Comparison of ENCODE assay signal across 13 mouse cellular contexts in the genomic region with DNA sequence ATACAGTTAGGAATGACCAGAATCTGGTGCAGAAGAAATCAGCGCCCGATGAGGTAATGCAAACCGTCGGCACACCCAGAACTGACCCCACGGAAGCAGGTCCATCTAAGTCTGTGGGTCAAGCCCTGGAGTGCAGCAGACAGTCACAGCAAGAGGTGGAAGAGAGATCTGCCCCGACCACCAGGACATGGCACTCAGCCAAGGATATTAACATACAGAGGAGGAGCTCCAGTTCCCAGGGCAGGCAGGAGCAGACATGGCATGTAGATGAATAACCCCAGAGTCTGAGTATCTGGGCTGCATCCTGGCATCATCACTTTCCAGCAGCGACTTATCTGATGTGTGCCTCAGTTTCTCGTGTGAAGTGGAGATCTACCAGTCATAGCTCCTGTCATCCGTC.
DNase-seq lines count a peak whose midpoint lies in the region; ATAC-seq and TF ChIP-seq lines count a peak whose summit lies in the region.
"Had no signal": no experiment of that assay in that cellular context is flagged by ENCODE, and none has a peak within 500 bp of the region (broad histone marks: within the 10 kb centered on the region; RNA-seq: fewer than 3 reads in every experiment).

No protein-coding gene starts in this region.

- no peak for TF ChIP-seq EP300 in lung, postnatal 0 days (IDR thresholded peaks at IDR 0.05)

- peak; percentile 22 to 29 for DNase-seq in cerebellum, postnatal 25 days
- DNase-seq in hindbrain, embryonic 10.5 days (ENCODE audit: low spot score): no peak
- no peak for DNase-seq in neural tube, embryonic 10.5 days (ENCODE audit: extremely low spot score, low spot score)
- no peak for DNase-seq in right cerebral cortex, postnatal 10 days (ENCODE audit: low spot score in 2 of 2)
- no peak for DNase-seq in lung, postnatal 0 days (ENCODE audit: low spot score)
- DNase-seq: cerebellum, adult 9-11 months; forebrain, postnatal 0 days; gastrocnemius, postnatal 25 days; liver had no signal

- H3K9me3 ChIP-seq in hindbrain, embryonic 12.5 days (replicated peaks): no peaks in the 10 kb centered on the region
- H3K9me3 ChIP-seq in hindbrain, embryonic 10.5 days: no peaks in the 10 kb centered on the region
- no peaks in the 10 kb centered on the region for H3K9me3 ChIP-seq in neural tube, embryonic 12.5 days
- no peaks in the 10 kb centered on the region for H3K9me3 ChIP-seq in lung, postnatal 0 days (ENCODE audit: low read length)
- H3K9me3 ChIP-seq: embryonic facial prominence, embryonic 13.5 days had no signal

- 72% methylated on average over 9 of the region's 9 CpGs for WGBS in hindbrain, embryonic 12.5 days
- 91% methylated on average over 9 of the region's 9 CpGs for WGBS in hindbrain, embryonic 10.5 days
- WGBS in neural tube, embryonic 12.5 days: 75% methylated on average over 9 of the region's 9 CpGs
- 66% methylated on average over 9 of the region's 9 CpGs for WGBS in lung, postnatal 0 days

- no peak for ATAC-seq in cerebellum, adult (ENCODE audit: insufficient number of reproducible peaks, low FRiP score, low TSS enrichment)
- peak; percentile 50; the same call in 1 of the 2 replicates for ATAC-seq in hindbrain, embryonic 12.5 days (ENCODE audit: low FRiP score)
- peak; percentile 58; the same call in 1 of the 2 replicates for ATAC-seq in neural tube, embryonic 12.5 days (ENCODE audit: low FRiP score, low read depth)
- no peak for ATAC-seq in lung, postnatal 0 days
- ATAC-seq: forebrain, postnatal 0 days had no signal

- peaks cover 17% of the 10 kb centered on the region for H3K4me1 ChIP-seq in hindbrain, embryonic 12.5 days
- H3K4me1 ChIP-seq in hindbrain, embryonic 10.5 days (replicated peaks): no peaks in the 10 kb centered on the region
- peaks cover 2% of the 10 kb centered on the region; the same call in 1 of the 2 replicates for H3K4me1 ChIP-seq in neural tube, embryonic 12.5 days
- H3K4me1 ChIP-seq in lung, postnatal 0 days (ENCODE audit: insufficient read depth, low read depth, low read length): no peaks in the 10 kb centered on the region

- TF ChIP-seq CTCF in lung, postnatal 0 days (IDR thresholded peaks at IDR 0.05): no peak

- no peak overlapping the region for H3K4me2 ChIP-seq in hindbrain, embryonic 12.5 days (replicated peaks)
- H3K4me2 ChIP-seq in neural tube, embryonic 12.5 days (replicated peaks): no peak overlapping the region
- H3K4me2 ChIP-seq in lung, postnatal 0 days (replicated peaks; ENCODE audit: low read depth, low read length): no peak overlapping the region
- H3K4me2 ChIP-seq: embryonic facial prominence, embryonic 13.5 days had no signal

- no peak overlapping the region for H3K4me3 ChIP-seq in hindbrain, embryonic 12.5 days
- H3K4me3 ChIP-seq in hindbrain, embryonic 10.5 days: no peak overlapping the region
- H3K4me3 ChIP-seq in neural tube, embryonic 12.5 days: no peak overlapping the region
- H3K4me3 ChIP-seq in lung, postnatal 0 days (ENCODE audit: low read depth, low read length): no peak overlapping the region
- H3K4me3 ChIP-seq: embryonic facial prominence, embryonic 13.5 days had no signal

- no peak overlapping the region for H3K9ac ChIP-seq in hindbrain, embryonic 12.5 days
- H3K9ac ChIP-seq in neural tube, embryonic 12.5 days: no peak overlapping the region
- no peak overlapping the region for H3K9ac ChIP-seq in lung, postnatal 0 days (replicated peaks; ENCODE audit: low read depth)
- H3K9ac ChIP-seq: embryonic facial prominence, embryonic 13.5 days; forebrain, postnatal 0 days had no signal

- H3K27ac ChIP-seq in hindbrain, embryonic 12.5 days: no peak overlapping the region
- H3K27ac ChIP-seq in hindbrain, embryonic 10.5 days: no peak overlapping the region
- no peak overlapping the region for H3K27ac ChIP-seq in neural tube, embryonic 12.5 days
- no peak overlapping the region for H3K27ac ChIP-seq in lung, postnatal 0 days (ENCODE audit: low read length)
- H3K27ac ChIP-seq: embryonic facial prominence, embryonic 13.5 days had no signal

- H3K36me3 ChIP-seq in hindbrain, embryonic 12.5 days: no peaks in the 10 kb centered on the region
- H3K36me3 ChIP-seq in hindbrain, embryonic 10.5 days: no peaks in the 10 kb centered on the region
- no peaks in the 10 kb centered on the region for H3K36me3 ChIP-seq in neural tube, embryonic 12.5 days
- no peaks in the 10 kb centered on the region for H3K36me3 ChIP-seq in lung, postnatal 0 days (ENCODE audit: insufficient read depth, low read length)
- H3K36me3 ChIP-seq: embryonic facial prominence, embryonic 13.5 days had no signal

- H3K27me3 ChIP-seq in hindbrain, embryonic 12.5 days: no peaks in the 10 kb centered on the region
- H3K27me3 ChIP-seq in hindbrain, embryonic 10.5 days (ENCODE audit: insufficient read depth, poor library complexity, severe bottlenecking): no peaks in the 10 kb centered on the region
- no peaks in the 10 kb centered on the region for H3K27me3 ChIP-seq in neural tube, embryonic 12.5 days (replicated peaks)
- no peaks in the 10 kb centered on the region for H3K27me3 ChIP-seq in lung, postnatal 0 days (replicated peaks; ENCODE audit: insufficient read depth, low read length)
- H3K27me3 ChIP-seq: embryonic facial prominence, embryonic 13.5 days had no signal

Comparison
In these comparisons a context has a peak if more than half of its experiments do, and no peak if none do; other contexts are left out.
1. DNase-seq: peak in cerebellum, postnatal 25 days (2 of 2); none in hindbrain, embryonic 10.5 days (single experiment), neural tube, embryonic 10.5 days (single experiment), right cerebral cortex, postnatal 10 days (0 of 2) and lung, postnatal 0 days (single experiment).
2. ATAC-seq: peak in hindbrain, embryonic 12.5 days (single experiment) and neural tube, embryonic 12.5 days (single experiment); none in cerebellum, adult (single experiment) and lung, postnatal 0 days (single experiment).